Mouse (Mus musculus) T-helper 17 cell (primary cell): ENCODE data around the gene Dhfr.

Experiments
- in situ Hi-C, 2 experiments: fragments of 300-600 bp; cut with MboI, MseI; formaldehyde crosslinking; loops; 1 replicate in 1 of 2; 2 replicates in 1 of 2; pipeline ENCODE4 v1.15.1; 2025; ENCODE audit warnings: high pct_unique_total_duplicates in 2 of 2

Gene Dhfr

DNA sequence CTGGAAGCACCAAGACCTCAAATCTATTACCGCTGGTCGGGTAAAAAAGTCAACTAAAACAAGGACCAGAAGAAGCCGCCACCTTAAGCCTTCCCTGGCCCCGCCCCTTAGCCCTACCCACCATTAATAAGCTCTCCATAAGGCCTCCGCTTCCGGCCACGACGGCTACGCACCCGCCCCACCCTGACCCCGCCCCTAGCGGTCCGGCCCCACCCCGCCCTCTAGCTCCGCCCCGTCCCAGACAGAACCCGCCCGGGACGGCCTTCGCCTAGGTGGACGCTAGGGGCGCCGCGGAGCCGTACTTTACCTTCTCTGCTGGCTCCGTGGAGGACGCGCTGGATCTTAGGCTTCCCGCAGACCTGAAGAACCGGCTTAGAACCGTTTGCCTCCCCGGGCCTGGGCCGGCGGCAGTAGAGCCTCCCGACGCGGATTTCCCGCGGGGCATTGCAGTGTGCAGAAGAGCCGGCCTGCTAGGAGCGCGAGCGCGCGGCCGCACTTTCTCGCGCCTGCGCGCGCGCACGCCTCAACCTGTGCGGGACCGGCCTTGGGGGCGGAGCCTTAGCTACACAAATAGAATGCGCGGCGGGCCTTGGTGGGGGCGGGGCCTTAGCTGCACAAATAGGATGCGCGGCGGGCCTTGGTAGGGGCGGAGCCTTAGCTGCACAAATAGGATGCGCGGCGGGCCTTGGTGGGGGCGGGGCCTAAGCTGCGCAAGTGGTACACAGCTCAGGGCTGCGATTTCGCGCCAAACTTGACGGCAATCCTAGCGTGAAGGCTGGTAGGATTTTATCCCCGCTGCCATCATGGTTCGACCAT is at the start of gene Dhfr, which contains the start of gene Msh3:
Gene Dhfr, plus strand, starts transcription at position 271 of the 816 bp plus-strand sequence.
Gene Msh3, minus strand, starts transcription at position 548 of the 816 bp plus-strand sequence.
- in situ Hi-C loops: loop anchor here (5.0 to 25.0 kb wide), 4 partner anchors 128 to 980 kb away; partner anchors contain the start of genes Fam151b (in 2 of the 2), Serinc5 (in 1 of the 2) and Tent2 (in 1 of the 2)

DNA sequence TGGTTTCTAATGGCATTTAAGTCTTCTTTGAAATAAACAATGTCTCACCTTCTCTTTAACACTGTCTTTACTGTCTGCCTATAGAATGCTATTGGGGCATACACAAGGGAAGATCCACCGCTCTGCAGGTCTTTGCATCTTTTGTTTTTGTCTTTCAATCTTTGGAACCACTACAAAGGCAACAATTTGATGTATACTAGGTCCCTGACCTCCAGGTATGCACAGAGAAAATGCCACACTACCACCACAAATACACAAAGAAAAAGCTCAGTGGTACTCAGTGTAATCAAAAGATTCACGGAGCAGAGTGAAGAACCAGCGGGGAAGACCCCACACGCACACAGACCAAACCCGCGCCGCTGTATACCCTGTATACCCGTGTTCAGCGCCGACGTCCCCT is 48.8 kb upstream of the Dhfr start, which contains the start of gene Gm20379:
Gene Gm20379, plus strand, starts transcription at position 301 of the 400 bp plus-strand sequence.
- in situ Hi-C loops: no loop called here

DNA sequence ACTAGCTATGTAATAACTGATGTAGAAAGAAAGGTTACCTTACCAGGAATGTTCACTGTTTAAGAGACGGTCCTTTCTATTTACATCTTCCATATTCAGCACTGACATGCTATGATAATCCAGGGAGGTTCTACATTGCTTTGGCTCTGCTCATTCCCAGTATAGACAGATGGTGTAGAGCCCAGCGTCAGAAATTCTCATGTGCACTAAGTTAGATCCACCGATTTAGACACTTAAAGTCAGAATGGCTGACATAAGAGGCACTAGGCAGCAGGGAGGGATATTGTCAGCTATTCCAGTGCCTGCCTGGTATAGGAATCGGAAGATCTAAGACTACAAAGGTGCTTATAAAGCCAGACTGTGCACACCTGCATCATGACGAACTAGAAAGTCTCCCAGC is 39.9 kb upstream of the Dhfr start:
- in situ Hi-C loops: no loop called here

DNA sequence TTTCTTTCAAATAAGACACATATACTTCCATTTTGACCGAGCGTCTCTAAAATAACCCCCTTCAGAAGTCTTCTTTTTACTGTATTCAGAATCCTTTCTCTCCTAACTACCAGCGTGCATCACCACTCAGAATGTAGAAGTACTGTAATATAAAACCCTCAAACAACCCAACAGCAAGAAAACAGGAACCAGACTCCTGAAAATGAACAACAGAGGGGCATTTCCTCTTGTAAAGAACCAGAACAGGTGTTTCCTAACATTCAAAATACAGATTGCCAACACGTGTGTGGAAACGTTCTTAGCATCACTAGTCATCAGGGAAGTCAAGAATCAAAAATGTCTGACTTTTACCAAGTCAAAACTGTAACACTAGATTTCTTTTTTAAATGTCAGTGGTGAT is 33.8 kb upstream of the Dhfr start:
- in situ Hi-C loops: no loop called here

DNA sequence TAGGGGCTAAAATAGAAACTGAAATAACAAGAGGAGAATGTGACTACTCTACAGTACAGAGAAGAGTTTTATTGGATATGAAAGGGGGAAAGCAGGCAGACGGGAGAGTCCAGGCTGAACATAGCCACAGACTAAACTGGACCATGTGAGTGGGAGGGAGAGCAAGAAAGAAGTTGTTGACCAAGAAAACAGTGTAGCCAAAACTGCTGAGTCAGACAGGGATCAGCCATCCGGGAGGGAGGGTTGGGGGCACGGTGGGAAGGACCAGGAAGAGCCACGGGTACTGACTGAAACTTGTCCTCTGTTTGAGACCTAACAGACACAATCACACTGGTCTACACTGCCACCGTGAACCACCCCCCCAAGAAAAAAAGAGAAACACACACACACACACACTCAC is 28.5 kb upstream of the Dhfr start:
- in situ Hi-C loops: no loop called here

DNA sequence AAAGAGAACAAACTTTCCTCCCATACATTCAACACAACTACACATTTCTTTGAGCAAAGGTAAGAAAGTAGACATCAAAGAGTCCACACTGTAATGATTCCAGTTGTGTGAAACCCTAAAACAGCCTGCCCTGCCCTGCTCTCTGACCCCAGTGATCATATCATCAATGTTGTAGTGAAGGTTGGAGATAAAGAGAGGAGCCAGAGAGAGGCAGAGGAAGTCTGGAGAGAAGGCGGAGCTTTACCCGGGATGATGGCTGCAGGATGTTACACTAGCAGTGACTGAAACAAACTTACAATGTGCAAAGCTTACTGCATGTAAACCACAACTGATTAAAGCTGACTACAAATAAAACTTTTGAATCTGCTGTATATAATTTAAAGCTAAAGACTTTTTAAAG is 26.5 kb upstream of the Dhfr start:
- in situ Hi-C loops: no loop called here

DNA sequence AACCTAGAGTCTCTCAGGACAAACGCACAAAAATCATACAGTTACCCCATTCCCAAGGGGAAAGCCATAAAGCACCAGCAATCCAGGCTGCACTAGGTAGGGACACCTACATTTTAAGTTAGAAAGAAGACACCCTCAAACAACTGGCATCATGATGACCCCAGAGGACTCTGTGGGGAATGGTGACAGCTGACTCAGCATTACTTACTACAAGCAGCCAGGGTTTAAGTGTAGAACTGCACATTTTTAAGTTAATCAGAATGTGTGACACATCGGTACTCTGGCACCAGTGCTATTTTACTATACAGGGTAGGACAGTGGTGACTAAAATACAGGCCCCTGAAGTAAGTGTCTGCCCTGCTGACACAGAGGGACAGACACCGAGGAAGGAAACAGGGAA is 23.9 kb upstream of the Dhfr start:
- in situ Hi-C loops: no loop called here

DNA sequence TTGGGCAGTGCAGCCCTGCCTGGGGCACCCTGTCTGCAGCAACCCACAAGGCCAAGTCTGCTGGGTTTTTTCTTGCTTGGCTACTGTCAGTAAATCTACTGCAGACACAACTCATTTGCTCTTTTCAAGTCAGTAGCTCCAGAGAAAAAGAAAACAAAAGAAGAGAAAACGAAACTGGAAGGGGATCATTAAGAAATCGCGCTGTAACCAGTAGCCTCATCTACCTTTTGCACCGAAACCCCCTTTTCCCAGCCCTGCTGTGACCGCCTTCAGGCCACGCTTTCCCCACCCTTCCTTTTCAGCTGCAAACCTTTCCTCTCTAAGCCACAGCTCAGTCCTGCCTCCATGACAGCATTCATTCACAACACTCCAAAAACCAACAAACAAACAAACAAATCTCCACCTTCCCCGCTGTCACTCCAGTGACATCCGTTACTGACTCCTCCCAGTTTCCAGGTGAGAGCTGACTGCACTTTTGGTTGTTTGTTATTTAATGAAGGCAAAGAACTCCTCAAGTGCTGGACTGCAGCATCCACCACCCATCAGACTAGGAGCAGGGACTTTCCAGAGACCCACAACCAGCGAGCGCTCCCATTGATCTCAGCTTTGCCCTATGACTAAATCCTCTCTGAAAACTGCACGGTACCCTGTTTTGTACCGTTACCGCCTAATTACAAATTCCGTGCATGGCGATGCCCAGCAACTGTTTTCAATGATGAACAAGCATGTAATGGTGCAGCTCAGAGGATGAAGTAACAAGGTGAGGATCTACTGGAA is 22.2 kb upstream of the Dhfr start:
- in situ Hi-C loops: no loop called here

DNA sequence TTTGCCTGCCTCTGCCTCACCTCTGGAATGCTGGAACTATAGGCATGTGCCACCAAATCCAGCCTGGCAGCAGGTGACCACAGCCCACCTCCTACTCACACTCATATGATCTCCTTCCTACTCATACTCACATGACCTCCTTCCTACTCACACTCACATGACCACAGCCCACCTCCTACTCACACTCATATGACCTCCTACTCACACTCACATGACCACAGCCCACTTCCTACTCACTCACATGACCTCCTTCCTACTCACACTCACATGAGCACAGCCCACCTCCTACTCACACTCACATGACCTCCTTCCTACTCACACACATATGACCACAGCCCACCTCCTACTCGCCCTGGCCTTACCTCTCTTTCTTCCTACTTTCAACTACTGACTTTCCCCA is 17.7 kb upstream of the Dhfr start:
- in situ Hi-C loops: loop anchor here in 1 of 2 experiments (5.0 kb wide), 1 partner anchor 430 kb away; no protein-coding TSS in a partner anchor

DNA sequence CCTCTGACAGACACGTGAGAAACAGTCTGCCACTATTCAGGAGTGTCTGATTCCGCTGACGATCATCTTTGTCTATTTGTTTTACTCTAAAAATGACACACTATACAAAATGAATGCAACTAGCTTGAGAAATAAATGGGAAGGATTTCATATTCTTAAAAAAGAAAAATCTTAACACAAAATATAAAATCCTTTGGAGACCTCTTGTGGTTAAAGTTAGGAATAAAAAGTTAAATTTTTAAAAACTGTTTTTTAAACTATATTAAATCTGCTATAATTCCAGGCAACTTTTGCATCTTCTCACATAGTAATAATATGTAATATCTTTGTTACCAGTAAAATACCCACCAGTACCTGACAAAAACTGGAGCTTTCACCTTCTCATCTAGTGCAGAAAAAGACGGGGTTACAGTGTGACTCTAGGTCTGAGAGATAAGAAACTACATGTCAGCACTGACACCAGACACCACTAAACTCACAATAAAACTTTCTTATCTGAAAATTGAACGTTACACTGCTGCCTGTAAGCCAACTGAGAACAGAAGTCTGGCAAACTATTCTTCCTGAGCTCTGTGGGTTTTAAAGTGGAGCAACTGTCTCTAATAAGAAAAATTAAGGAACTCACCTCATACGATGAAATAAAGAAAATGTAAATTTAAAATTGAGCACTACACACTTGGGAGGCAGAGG is 16.6 kb upstream of the Dhfr start:
- in situ Hi-C loops: loop anchor here in 1 of 2 experiments (5.0 kb wide), 1 partner anchor 431 kb away; no protein-coding TSS in a partner anchor

DNA sequence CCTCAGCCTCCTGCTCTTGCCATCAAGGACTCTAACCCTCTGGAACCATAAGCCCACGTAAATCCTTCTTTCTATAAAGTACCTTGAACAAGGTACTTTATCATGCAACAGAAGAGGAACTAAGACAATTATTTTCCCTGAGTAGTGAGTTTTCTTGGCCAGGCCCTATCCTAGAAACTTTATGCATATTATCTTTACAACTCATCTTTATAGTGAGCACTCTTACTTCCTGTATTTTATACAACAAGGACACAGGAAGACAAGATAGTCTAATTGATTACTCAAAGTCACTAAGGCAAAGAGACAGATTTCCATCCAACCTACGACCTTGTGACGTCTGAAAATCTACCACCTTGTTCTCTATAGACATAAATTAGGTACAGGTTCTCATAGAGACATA is 14.7 kb upstream of the Dhfr start:
- in situ Hi-C loops: loop anchor here in 1 of 2 experiments (5.0 kb wide), 1 partner anchor 432 kb away; no protein-coding TSS in a partner anchor

DNA sequence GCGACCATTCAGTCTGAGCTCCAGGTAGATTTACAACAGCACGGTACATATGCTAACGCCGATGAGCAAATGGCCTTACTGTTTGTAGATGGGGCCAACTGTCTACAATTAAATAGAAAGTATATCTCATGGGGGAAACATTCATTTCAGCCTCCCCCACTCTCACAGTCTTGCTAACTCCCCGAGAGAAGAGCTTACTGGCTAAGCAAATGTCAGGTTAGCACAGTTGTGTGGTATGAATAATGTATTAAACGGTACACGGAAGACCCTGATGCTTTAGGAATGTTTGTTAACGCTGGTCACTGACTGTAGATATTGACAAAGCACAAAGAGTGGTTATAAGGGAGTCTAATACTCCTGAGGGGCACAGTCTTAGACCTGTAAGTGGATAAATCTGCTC is 10.5 kb upstream of the Dhfr start:
- in situ Hi-C loops: no loop called here

DNA sequence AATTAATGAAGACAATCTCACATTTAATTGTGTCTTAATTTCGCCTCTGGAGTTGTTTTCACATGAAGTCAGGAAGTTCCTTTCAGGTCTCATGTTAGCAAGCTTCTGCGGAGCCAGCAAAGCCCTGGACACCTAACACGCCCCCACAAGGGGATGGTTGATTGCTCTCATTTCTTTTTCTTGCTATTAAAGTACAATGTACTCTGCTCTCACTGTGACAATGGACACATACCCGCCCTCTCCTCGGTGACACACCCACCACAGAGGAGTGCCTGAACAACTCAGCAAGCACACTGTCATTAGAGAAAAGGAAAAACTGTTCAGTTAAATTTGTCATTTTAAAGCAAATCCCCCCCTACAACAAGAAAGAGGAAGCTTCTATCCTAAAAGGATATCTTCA is 8.2 kb upstream of the Dhfr start:
- in situ Hi-C loops: no loop called here

DNA sequence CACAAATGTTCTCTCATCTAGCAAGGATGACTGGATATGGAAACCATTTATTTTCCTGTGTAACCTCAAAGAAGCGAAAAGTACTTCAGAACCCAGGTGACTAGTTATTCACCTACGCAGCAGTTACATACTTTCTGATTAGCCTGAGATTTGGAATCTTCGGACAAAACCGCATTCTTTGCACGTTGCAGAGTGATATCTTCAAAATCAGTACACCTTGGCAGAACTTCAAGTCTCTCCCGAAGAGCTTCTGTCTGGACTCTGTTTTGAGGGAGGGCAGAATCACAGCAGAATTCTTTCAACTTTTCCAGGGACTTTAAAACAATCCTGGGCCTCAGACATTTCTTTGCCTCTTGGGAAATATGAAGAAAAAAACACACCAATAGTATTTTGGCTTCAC is 3.4 kb upstream of the Dhfr start:
- in situ Hi-C loops: loop anchor here (10.0 to 25.0 kb wide), 2 partner anchors 836 to 976 kb away; partner anchors contain the start of gene Tent2 (in 1 of the 2)

DNA sequence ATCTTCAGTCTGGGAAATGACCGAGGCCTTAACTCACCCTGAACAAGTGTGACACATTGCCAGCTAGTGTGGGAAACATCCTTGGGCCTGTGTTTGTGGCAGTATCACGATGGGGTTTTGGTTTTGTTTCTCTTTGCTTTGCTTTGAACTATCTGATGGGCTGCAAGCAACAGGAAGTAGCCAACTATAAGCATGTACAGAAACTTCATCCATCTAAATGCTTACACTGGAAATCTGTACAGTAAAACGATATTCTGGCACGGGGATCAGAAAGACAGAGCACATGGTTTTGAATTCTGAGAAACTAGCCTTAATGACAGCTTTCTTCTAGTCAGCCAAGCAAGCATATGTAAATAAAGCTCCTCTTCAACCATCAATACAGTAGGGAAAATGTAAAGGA is 570 bp upstream of the Dhfr start:
- in situ Hi-C loops: loop anchor here (10.0 to 25.0 kb wide), 2 partner anchors 833 to 979 kb away; partner anchors contain the start of gene Tent2 (in 1 of the 2)

DNA sequence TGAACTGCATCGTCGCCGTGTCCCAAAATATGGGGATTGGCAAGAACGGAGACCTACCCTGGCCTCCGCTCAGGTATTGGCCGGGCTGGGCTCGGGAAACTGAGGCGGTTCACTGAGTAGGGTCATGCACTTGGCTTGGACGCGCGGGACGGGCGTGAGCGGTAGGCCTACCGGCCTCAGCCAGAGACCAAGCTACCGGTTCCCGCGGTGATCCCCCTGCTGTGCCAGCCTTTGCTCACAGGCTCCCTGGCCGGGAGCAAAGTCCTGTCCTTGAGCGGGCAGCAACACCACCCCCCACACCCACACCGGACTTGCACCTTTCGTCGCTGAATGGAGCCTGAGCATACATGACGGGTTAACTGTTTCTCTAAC is 732 bp downstream of the Dhfr start:
- in situ Hi-C loops: loop anchor here (5.0 to 25.0 kb wide), 4 partner anchors 127 to 980 kb away; partner anchors contain the start of genes Fam151b (in 2 of the 2), Serinc5 (in 1 of the 2) and Tent2 (in 1 of the 2)

DNA sequence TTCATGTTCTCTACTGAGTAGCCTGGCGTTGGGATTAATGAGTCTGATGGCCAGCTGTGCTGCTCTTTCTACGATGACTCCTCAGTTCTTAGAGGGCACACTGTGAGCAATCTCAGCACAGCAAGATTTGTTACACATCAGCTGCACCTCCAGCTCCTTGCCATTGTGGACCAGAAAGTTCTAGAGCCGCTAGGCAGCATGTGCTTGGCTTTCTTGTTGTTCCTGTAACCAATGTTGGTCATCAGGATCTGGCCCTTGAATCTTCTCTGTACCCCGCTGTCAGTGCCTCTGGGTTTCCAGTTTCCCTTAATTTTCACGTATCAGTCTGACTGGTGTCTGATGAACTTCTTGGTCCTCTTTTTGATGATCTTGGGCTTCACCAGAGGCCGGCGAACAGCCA is 1.9 kb downstream of the Dhfr start:
- in situ Hi-C loops: loop anchor here (5.0 to 25.0 kb wide), 4 partner anchors 126 to 982 kb away; partner anchors contain the start of genes Fam151b (in 2 of the 2), Serinc5 (in 1 of the 2) and Tent2 (in 1 of the 2)

DNA sequence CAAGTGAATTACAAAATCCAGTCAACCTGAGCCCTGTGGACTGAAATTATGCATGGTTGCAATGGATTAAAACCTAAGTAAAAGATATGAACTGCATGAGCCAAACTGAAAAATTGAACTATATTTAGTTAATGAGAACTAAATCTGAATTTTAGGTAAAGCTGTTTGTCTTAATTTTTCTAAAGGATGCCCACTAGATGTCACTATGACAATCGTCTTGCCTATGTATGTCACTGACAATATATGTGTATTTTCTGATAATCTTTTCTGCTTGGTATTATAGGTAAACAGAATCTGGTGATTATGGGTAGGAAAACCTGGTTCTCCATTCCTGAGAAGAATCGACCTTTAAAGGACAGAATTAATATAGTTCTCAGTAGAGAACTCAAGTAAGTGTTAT is 3.1 kb downstream of the Dhfr start:
- in situ Hi-C loops: loop anchor here (5.0 to 25.0 kb wide), 4 partner anchors 125 to 983 kb away; partner anchors contain the start of genes Fam151b (in 2 of the 2), Serinc5 (in 1 of the 2) and Tent2 (in 1 of the 2)

DNA sequence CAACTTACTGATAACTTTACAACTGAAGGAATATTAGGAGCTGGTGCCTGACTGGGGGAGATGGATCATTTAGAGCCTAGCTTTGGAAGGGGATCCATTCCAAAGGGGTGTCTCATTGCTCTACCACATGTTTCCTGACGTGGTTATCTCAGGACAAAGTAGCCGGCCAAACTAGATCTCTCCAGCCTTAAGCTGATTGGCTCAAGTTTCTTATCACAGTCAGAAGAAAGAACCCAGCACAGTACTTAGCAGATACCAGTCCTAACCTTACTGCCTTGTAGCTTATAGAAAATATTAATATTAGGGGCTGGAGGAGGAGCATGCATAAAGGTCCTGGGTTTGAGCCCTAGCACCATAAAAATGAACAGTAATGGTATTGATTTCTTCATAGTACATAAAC is 7.1 kb downstream of the Dhfr start:
- in situ Hi-C loops: loop anchor here in 1 of 2 experiments (25.0 kb wide), 1 partner anchor 826 kb away; the partner anchor contains the start of gene Tent2

DNA sequence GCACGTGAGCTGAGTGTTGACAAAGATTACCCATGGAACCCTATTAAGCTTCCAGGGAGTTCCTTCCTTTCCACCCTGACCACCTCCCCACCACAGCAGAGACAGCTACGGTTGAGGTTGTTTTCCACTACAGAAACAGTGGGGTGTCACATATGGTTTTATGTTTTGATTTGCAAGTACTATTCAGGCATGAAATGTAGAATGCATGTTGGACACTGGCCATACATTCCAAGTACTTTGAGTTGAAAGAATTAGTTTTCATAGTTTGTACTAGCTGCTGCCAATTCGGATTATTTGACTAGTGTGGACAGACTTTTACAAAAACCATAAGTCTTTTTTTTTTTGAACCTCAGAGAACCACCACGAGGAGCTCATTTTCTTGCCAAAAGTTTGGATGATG is 10.8 kb downstream of the Dhfr start:
- in situ Hi-C loops: loop anchor here in 1 of 2 experiments (25.0 kb wide), 1 partner anchor 822 kb away; the partner anchor contains the start of gene Tent2

DNA sequence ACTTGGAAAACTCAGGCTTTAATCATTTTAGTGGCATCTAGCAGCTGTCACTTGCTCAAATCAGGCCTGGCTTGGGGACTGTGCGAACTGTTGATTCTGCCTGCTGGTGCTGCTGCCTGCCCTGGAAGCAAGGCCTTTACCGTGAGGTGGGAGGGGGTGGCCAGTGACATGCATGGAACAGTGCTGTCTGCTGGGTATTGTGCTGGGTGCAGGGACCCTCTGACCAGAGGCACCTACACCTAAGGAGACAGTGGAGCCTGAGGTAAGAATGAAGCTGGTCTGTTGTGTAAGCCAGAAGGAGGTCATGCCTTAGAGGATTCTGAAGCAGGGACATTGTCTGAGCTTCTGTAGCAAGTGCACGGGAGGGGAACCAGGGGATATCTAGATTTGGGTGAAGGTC is 16.3 kb downstream of the Dhfr start:
- in situ Hi-C loops: loop anchor here in 1 of 2 experiments (25.0 kb wide), 1 partner anchor 816 kb away; the partner anchor contains the start of gene Tent2
